Mouse (Mus musculus) layer of hippocampus, postnatal 36 days (tissue): Measurements from ENCODE around the gene Morc1. TPM values are rescaled to one million over a fixed set of nuclear protein-coding genes. Genes with fewer than 3 reads are reported as not detected.

Experiments
- DNase-seq, 2 experiments: peaks; one replicate each; pipeline ENCODE4 v3.0.0; 2022
- total RNA-seq, 2 experiments: library from RNA; stranded (reverse); gene quantifications; 2 replicates each; pipeline ENCODE4 v1.2.3; 2021

The Morc1 gene
- under 1 TPM; 0.10 to 0.13 TPM for total RNA-seq

DNA sequence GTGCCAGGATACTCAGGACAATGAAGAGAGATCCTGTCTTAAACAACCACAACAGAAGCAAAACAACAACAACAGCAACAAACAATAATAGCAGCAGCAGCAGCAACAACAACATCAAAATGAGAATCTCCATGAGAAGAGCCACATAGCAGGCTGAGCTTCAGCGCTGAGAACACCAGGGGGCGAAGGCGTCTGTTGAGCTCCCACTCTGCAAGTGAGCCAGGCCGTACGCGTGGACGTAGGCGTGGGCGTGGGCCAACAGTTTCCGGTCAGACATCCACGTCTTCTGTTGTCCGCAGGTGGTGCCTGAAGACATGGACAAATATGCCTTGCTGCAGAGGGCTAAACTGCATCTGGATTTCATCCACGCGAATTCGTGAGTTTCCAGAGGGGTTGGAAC lies at the start of gene Morc1:
TSS of gene Morc1 (plus strand) at position 211 of the 400 bp plus-strand sequence.
- DNase-seq: peak in 1 of 2 experiments; percentile 4

DNA sequence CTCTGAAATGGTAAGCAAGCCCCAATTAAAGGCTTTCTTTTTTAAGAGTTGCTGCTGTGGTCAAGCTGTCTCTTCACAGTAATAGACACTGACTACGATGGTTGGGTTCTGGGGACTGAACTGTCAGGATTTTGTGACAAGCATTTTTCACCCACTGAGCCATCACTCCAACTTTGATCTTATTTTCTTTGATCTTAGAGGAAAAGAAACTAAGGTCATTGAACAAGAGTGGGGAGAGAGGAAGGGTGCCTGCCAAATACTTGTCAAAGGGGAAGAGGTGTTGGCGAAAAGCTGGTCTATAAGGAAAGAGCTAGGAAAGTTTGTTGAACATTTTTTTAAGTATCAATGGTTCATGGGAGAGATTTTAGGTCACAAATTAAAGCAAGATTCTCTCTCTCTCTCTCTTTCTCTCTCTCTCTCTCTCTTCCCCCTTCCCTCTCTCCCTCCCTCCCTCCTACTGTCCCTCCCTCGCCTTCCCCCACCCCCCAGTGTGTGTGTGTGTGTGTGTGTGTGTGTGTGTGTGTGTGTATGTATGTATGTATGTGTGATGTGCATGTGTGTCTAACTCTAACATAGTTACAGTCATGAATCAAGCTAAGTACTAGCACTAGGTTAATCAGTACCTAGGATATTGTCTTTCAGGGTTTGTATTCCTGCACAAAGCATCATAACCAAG lies 47.3 kb upstream of the Morc1 start:
- DNase-seq: no peak

DNA sequence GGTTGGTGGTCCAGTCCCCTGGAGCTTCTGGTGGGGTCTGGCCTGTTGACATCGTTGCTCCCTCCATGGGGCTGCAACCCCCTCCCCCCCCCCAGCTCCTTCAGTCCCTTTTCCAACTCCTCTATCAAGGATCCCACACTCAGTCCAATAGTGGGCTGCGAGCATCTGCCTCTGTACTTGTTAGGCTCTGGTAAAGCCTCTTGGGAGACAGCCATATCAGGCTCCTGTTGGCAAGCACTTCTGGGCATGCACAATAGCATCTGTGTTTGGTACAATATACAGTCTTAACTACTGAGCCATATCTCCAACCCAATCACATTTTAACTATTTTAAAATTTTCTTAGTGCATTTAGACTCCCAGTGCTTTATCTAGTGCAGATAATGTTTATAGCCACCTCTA lies 44.1 kb upstream of the Morc1 start:
- DNase-seq: peak; percentile 32 to 41

DNA sequence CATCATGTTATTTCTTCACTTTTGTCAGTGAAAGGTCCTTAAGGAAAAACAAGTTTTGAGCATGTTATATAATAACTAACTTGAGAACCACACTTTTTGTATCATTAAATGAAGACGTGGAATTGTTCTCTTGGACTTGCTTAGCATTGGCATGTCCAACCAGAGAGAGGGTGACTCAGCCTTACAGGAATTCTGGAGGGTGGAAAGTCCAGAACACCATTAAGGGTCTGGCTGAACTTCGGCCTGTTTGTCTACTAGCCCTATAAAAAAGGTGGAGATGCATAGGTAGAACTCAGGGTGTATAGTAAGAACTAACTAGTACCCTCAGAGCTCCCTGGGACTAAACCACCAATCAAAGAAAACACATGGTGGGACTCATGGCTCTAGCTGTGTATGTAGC lies 35.8 kb upstream of the Morc1 start:
- no peak for DNase-seq

DNA sequence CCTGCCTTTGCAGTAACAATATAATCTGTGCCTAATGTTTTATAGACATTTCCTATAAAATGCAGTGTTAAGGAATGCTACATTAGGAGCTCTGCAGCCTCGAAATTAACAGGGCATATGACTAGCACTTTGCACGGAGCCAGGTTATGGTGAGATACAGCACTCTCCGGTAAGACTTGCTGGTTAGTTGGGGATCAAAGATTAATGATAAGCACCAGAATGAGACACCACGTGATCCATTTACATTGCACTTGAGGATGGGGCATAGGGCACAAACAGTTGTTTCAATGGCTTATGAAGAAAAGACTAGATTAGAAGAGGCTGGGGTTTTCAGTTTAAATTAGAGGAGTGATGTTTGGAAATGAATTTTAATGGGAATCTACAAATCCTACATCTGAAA lies 28.1 kb upstream of the Morc1 start:
- DNase-seq: no peak

DNA sequence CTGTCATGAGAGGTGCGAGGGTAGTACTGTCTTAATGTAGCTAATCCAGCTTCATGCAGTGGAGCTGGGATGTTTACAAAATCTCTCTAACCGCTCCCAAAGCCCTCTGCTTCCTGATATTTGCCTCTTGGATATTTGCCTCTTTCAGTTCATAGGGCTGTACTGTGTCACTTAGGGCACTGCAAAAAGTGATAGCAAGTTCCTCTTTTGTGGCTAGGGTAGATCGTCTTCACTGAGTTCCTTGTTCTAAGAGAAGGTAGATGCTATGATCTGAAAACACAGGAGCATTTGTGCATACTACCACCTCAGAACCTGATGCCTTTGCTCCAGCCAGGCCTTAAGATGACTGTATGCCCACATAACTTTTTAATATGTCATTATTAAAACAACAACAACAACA lies 27.6 kb upstream of the Morc1 start:
- DNase-seq: no peak

DNA sequence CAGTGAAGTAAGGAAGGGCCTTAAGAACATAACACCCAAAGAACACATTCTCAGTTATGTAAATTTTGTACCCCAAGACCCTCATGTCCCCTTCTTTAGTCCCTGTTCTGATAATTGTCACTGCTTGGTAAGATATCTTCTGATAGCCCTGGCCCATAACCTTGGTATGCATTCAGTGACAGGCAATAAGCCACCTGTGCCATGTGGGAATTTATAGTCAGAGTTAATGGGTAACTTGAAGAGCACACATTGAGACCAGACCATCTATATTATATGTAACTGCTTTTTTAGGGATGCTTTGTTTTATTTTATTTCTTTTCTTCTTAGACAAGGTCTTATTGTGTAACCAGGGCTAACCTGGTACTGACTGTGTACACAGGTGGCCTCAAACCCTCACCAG lies 27.0 kb upstream of the Morc1 start:
- no peak for DNase-seq

DNA sequence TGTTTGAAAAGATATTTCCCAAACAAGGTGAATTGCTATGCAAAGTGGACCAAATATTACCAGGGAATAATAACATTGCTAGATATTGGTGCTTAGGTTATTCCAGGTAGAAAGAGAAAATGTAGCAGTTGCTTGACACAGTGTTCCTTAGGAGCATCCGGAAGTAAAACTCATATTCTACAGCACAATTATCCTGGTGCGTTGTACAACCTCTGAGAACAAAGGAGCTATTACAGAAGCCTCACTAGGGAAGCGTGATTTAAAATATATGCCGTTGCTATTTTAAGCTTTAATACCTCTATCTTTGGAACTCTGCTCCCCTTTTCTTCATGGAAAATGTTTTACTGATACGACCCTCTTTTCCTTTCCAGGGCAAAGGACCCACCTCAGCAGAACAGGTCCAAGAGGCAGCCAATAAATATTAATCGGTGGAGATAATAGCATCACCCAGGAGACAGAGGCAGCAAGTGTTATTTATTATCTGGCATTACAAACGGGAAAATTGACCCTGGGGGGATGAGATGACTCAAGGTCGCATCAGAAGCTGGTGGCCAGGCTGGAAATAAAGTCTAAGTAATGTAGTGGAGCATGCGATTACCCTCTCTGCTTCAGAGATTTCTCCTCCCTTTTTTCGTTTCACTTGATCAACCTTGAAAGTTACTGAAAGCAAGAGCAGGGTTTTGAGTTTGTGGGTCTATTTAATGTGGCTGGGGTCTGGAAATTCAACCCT lies 25.2 kb upstream of the Morc1 start:
- DNase-seq: no peak

DNA sequence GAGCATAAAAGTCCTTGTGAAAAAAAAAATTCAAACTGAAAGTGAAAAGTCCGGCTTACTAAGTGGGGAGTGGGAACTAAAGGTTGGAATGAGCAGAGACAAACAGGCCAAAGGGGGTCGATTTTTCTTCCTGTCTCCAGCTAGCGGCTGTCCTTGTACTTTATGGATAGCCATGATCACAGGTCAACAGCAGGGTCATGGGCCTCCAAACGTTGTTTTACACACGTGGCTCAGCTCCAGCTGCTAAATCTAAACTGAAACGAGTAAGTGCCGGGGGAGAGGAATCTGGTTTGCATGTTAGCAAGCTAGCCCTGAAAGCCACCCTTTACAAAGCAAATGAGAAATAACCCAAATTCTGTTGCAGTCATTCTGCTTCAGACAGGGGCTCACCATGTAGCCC lies 21.5 kb upstream of the Morc1 start:
- no peak for DNase-seq

DNA sequence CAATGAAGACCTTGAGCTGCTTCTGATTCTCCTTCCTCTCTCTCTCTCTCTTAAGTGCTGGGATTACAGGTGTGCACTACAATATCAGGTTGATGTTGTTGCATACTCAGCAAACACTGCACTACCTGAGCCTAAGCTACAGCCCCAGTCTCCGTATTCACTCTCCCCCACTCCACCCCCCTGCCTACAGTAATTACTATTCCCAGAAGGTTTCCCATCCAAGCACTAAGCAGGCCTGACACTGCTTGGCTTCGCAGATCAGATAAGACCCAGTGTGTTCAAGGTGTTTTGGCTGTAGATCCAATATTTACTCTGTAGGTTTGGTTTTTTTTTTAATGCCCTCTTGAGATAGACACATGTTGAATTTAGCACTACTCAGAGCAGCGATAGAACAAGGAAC lies 20.9 kb upstream of the Morc1 start:
- no peak for DNase-seq

DNA sequence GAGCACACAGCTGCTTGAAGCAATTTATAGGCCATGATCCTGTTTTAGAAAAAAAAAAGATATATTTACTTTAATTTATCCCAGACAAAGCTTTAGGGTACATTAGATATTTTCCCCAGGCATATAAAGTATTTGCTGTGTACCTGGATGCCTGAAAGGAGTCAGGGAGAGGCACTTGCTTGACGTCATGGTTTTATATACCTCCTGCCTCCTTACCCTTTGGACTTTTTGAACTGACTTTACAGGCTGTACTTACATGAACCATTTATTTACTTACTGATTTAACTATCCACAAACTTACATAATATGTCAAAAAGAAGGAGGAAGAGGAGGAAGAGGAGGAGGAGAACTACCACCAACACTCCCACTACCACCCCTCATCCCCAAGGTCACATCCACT lies 18.8 kb upstream of the Morc1 start, which contains the start of gene Gm5485:
TSS of gene Gm5485 (minus strand) at position 171 of the 400 bp plus-strand sequence.
- no peak for DNase-seq

DNA sequence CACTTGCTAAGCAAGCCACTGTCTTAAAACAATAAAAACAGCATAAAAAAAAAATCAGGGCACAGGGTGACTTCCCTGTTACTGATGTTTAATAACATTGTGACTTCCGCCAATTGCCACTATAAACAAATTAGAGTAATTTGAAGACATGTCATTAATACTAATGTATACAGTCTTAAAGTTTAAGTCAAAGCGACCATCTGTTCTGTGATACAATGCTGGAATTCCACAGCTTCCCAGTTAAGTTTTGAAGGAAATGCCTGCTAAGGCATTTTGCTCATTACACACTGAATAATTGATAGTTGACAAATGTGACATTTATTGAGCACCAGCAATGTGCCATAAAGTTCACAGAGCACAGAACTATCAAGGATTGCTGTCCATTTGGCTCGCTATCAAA lies 12.5 kb upstream of the Morc1 start:
- no peak for DNase-seq

DNA sequence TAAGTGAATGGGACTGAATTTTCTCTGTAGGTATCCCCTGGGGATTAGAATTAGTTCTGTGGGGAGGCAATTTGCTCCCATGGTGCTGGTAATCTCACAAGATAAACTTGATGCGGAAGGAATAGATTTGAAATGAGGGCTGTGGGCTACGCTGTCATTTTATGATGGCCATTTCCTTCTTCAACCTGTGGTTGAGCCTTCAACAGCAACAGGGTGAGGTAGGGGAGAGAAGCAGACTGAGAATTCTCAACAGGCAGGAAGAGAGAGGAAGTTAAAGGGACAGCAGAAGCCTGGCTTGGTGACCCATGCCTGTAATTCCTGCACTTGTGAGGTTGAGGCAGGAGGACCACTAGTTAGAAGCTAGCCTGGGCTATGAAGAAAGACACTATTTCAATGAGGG lies 12.0 kb upstream of the Morc1 start:
- no peak for DNase-seq

DNA sequence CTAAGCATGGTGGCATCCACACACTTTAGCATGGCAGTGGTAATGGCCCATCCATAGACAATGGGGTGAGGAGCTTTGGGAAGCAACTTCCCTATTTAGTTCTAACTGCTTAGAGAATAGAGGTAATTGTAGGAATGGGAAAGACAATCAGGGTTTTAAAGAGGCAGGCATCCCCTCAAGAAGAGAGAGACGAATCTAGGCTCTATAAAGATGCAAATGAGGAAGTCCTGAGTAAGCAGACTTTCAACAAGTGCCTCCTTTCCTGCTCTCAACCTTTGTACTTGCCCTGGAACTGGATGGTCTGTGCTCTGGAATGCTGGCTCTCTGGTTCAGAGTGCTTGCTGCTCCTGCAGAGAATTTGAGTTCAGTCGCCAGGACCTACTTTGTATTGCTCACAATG lies 8.5 kb upstream of the Morc1 start:
- no peak for DNase-seq

DNA sequence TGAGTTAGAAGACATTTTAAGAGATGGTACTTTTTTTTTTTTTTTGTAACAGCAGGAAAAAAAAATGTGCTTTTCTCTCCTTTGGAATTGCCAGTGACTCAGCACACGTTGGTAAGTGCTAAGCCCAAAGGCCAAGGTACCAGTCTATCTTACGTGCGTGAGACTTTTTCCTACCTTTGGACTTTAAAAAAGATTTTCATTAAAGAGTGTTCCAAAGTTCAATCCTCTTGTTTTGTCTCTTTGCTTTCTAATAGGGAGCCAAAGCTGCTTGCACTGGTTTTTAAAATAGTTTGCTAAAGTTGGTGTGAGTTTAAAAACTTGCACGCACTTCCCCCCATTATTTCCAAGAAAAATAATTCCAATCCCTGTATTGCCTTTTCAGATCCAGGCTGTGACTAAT lies 7.0 kb upstream of the Morc1 start:
- DNase-seq: no peak

DNA sequence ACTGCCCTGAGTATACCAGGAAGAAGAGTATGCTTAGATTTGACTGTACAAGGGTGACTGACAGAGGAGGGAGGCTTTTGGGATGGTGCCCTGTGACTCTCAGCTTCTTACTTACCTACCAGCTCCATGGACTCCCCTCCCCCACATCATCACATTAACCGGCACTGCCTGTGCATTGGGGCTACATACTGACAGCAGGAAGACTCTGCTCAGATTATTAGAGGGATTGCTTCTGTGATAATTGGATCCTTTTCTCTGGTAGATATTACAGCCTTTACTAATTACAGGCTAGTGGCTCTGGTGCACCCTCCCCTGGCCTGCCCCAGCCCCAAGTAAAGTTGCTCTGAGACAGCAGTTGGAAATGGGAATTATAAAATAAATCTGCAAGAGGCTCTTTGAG lies 1.6 kb upstream of the Morc1 start:
- DNase-seq: no peak

DNA sequence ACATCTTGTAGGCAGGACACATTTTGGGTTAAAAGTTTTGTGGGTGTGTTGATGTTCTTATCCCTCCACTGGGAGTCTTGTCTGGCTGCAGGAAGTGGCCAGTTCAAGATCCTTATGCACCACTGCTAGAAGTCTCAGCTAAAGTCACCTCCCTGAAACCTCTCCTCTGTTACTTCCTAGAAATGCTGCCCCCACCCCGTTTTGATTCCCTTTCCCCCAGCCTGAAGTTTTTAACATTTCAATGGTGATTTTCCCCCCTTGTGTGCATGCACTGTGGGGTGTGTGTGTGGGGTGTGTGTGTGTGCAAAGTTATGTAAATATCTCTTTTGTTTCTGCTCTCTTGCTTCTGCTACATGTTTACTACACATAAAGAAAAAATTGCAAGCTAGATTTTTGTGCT lies 4.4 kb downstream of the Morc1 start:
- DNase-seq: no peak

DNA sequence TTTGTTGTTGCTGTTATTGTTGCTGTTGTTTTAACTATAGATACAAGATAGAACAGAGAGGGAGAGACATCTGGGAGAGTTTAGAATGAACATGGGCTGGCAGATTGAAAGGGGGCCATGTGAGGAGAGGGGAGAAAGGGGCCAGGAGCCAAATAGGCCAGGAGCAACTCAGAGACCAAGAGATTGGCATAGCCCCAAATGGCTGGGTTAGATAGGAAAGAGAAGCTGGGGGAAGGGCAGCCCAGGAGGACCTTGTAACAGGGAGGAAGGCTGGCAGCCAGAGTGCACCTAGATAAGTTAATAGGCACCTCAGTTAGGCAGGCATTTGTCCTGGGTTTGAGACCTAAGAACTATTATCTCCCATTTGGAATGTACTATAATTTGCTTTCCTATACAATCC lies 6.4 kb downstream of the Morc1 start:
- no peak for DNase-seq

DNA sequence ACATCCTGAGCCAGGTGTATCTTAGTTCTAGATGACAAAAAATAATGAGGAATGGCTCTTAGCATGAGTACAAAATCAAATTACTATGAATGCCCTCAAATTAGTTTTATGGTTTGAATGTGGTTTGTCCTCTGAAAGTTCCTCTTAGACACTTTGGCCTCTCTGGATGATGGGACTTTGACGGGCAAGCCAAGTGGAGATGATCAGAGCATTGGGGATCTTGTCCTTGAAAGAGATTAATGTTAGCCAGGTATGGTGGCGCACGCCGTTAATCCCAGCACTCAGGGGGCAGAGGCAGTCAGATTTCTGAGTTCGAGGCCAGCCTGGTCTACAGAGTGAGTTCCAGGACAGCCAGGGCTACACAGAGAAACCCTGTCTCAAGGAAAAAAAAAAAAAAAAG lies 13.6 kb downstream of the Morc1 start:
- no peak for DNase-seq

DNA sequence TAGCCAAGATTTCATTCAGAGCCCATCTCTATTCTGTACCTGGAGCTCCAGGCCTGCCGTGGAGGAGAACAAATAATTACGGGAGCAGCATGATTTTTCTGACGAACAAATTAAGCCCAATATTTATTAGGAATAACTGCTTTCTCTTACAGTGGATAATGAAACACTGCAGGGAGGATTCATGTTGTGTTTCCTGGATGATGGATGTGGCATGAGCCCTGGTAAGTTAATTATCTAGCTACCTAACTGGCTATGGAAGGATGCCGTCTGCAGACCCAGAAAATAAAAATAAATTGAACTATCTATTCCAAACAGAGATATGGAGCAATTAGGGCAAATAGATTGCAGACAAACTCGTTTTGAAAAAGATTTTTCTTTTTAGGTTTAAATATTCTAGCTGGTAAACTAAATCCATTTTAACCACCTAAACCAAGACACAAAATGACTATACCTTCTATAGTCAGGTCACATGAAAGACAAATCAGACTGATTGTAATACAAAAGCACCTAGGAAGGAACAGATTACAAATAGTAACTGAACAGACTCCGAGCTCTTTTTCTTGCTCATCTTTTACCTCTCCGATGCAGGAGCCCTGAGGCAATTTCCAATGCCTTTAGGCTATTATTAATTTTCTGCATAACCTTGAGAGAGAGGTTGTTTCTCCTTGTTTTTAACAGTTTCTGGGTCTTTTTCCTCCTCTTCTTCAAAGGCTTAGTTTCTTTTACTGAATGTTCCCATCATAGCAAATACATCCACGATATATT lies 15.3 kb downstream of the Morc1 start:
- DNase-seq: no peak

DNA sequence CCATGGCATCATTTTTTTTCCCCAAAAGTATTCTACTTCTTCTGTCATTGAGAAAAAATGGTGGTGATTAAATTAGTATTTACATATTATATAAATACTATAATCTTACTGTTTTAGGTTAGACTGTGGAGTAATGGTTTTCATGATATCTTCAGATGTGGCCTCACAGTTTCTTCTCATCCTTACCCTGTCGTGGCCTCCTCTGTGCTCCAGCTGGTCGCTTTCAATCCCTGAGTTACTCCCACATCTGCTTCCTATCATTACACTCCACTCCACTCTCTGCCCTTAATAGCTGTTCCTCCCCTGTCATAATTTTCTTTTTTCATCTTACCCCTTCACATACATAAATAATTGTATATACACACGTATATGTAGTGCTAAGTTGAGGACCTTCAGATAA lies 22.2 kb downstream of the Morc1 start:
- no peak for DNase-seq

DNA sequence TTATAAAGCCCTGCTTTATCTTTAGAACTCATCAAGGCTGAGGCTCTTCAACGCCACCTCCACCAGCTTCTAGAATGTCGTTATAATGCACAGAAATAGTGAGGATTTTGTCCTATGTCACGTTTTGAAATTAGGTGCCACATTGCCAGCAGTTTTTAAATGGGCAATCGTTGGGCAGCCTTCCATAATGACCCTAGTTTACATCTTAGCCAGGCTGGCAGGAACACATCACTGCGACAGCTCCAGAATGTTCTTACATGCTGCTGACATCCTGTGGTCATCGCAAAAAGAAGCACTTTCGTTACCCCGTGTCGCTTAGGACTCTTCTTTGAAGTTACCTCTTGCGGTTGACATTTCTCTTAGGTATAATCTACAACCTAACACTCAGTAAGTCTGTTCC lies 42.4 kb downstream of the Morc1 start:
- no peak for DNase-seq
